Mouse (Mus musculus): ENCODE measurements at regions not wholly inside any gene's neighbourhood (a gene's known extent, or its start where the extent isn't known, plus 50 kb on each side); places are given as distances from the start of the nearest gene placed in this dataset.
"Not testable (repeated sequence)": the region's sequence is repeated elsewhere in the genome, so short reads cannot be mapped to it uniquely, and the experiment has no call there.

DNA sequence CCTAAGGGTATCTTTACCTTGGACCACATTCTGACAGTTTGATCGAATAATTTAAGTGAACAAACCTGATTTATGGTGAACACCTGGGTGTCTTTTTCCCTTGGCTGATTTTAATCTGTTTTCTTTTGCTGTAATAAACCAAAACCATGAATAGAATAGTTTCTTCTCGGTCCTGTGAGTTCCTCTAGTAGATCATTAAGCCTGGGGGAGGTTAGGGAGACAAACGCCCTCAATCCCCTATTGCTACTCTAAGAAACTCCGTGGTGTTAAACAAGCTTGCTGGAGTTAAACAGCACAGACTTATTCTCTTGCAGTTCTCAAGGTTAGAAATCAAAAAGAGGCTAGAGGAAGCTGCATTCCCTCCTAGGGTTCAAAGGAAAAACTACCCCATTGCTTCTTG, 249.5 kb upstream of the Sfrp2 start:
- no peak for ATAC-seq (replicated peaks)
- no peaks in the 10 kb centered on the region for H3K36me3 ChIP-seq
- H3K9ac ChIP-seq (replicated peaks) = no peak overlapping the region
- 77% methylated on average over 4 of the region's 4 CpGs for WGBS
- H3K9me3 ChIP-seq = no peaks in the 10 kb centered on the region
- H3K4me2 ChIP-seq (replicated peaks) = no peak overlapping the region
- H3K27ac ChIP-seq (replicated peaks) = no peak overlapping the region
- H3K4me1 ChIP-seq = peaks cover 8% of the 10 kb centered on the region
- no peak overlapping the region for H3K4me3 ChIP-seq
- no peaks in the 10 kb centered on the region for H3K27me3 ChIP-seq

DNA sequence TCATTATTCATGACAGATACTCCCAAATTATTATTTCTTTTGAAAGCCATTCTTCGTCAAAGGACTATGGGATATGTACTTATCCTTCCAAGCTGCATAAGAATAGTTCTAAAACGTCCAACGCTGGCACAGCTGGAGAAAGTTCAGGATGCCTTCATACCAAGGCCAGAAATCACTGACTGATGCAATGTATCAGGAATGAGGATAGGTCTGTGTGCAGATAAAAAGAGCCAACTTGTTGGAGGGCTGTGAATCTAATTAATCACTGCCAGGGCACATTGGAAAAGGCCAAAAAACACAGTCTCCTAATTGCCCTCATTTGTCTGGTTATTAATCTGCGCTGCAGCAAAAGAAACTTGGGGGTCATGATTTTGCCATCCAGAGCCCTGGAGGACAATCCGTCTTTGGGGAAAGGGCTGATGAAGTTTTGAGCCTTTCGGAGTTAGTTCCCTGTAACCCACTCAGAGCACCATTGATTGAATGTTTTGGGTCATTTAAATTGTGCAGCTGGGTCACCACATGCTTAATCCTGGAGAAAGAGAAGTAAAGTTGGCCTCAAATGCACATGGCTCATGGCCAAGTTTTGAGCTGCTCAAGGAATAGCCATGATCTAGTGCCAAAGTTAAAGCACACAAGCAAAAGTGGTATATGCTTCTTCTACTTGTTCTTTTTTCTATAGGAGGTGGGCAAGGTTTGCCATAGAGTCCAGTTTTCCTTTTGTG, 248.0 kb upstream of the Sfrp2 start:
- no peak overlapping the region for H3K9ac ChIP-seq (replicated peaks)
- no peaks in the 10 kb centered on the region for H3K36me3 ChIP-seq
- no peak overlapping the region for H3K4me3 ChIP-seq
- peak; percentile 35; the same call in 1 of the 2 replicates for ATAC-seq (replicated peaks)
- H3K9me3 ChIP-seq = no peaks in the 10 kb centered on the region
- H3K27ac ChIP-seq (replicated peaks) = no peak overlapping the region
- H3K4me2 ChIP-seq (replicated peaks) = no peak overlapping the region
- WGBS = 48% methylated on average over 6 of the region's 6 CpGs
- no peaks in the 10 kb centered on the region for H3K27me3 ChIP-seq
- H3K4me1 ChIP-seq = peaks cover 8% of the 10 kb centered on the region

DNA sequence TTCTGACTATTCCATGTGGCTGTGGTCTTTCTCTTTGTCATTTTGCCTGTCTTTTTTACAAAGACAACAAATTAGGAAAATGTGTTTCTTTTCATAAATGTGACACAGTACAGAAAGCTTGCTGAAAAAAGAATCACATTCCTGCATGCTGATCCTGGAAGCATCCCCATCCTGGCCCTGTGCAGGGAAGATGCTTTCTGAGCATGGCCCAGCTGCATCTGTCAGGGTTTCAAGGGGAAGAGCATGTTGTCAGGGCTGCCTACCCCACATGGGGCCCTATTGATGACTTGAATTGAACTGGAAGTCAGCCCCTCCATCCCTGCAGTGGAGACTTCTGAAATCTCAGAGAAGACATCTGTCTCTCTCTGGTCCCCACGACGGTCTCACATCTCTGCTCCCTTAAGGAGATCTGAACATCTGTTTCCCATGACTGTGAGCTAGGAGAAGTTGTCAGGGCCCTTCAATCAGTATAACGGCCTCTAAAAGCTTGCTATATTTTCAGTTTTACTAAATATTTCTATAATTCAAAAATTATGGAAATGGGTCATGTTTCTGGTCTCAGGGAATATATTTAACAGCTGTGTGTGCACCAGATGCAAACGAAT, 235.8 kb upstream of the Sfrp2 start:
- WGBS = 87% methylated on average over 4 of the region's 4 CpGs
- H3K9ac ChIP-seq (replicated peaks) = no peak overlapping the region
- H3K9me3 ChIP-seq = no peaks in the 10 kb centered on the region
- H3K27ac ChIP-seq (replicated peaks) = no peak overlapping the region
- no peak for ATAC-seq (replicated peaks)
- no peak overlapping the region for H3K4me3 ChIP-seq
- no peak overlapping the region for H3K4me2 ChIP-seq (replicated peaks)
- no peaks in the 10 kb centered on the region for H3K4me1 ChIP-seq
- no peaks in the 10 kb centered on the region for H3K36me3 ChIP-seq
- no peaks in the 10 kb centered on the region for H3K27me3 ChIP-seq

DNA sequence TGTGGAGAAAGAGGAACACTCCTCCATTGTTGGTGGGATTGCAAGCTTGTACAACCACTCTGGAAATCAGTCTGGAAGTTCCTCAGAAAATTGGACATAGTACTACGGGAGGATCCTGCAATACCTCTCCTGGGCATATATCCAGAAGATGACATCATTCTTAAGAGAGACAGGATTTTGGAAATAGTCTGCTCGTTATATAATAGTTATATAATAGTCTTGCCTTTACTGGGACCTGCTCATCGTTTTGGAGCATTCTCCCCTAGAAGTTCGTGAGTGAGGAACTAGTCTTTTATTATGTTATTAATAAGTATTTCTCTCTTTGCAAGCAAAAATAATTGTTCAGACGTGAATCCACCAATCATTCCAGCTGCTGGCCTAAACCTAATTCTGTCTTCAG, 229.5 kb upstream of the Sfrp2 start:
- not testable (repeated sequence) for H3K36me3 ChIP-seq; H3K4me3 ChIP-seq; ATAC-seq (replicated peaks); H3K27ac ChIP-seq (replicated peaks); H3K9me3 ChIP-seq; H3K27me3 ChIP-seq; H3K4me2 ChIP-seq (replicated peaks); H3K9ac ChIP-seq (replicated peaks)
- H3K4me1 ChIP-seq = peaks cover 15% of the 10 kb centered on the region
- 51% methylated on average over 5 of the region's 5 CpGs for WGBS

DNA sequence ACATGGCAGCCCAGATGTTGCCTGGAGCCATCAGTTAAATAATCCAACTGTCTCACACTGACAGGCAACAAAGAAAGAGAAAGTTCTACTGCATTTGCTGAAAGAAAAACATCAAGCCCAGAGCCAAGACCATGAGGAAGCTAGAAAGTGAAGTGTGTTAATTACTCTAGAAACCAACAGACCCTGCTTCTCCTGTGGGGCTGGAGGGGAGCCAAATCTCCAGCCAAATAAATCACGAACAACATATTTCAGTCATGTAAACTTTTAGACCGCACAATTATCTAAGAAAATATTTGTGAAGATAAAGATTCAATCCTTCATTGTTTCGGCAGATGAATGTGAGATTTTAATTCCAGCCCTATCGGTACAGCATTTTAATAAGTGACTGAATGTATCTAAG, 228.9 kb upstream of the Sfrp2 start:
- Histone ChIP-seq H3K36me3 (no peaks in the 10 kb centered on the region), H3K27me3 (no peaks in the 10 kb centered on the region), H3K4me1 (peaks cover 15% of the 10 kb centered on the region), H3K27ac (replicated peaks) (no peak overlapping the region), H3K9me3 (no peaks in the 10 kb centered on the region), H3K4me3 (no peak overlapping the region), H3K4me2 (replicated peaks) (no peak overlapping the region), H3K9ac (replicated peaks) (no peak overlapping the region)
- 59% methylated on average over 4 of the region's 4 CpGs for WGBS
- no peak for ATAC-seq (replicated peaks)

DNA sequence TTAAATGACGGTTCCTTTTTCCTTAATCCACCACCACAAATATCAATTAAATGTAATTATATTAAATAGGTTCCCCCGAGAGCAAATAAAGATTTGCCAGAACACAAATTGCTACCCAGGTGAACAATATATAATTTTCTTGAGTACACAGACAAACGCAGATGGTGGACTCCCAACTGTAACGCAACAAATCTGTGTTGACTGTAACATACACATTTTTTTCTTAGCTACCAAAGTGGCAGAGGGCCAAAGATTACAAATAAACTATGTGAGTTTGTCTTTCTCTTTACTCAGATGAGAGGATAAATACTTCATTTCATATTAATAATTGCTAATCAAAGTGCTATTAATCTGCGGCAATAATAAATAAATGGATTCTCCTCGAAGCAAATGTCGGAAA, 228.4 kb upstream of the Sfrp2 start:
- Histone ChIP-seq H3K9ac (replicated peaks) (no peak overlapping the region), H3K9me3 (no peaks in the 10 kb centered on the region), H3K27ac (replicated peaks) (no peak overlapping the region), H3K4me2 (replicated peaks) (no peak overlapping the region), H3K4me3 (no peak overlapping the region), H3K36me3 (no peaks in the 10 kb centered on the region), H3K27me3 (no peaks in the 10 kb centered on the region), H3K4me1 (peaks cover 15% of the 10 kb centered on the region)
- ATAC-seq (replicated peaks) = no peak
- 58% methylated on average over 7 of the region's 7 CpGs for WGBS

DNA sequence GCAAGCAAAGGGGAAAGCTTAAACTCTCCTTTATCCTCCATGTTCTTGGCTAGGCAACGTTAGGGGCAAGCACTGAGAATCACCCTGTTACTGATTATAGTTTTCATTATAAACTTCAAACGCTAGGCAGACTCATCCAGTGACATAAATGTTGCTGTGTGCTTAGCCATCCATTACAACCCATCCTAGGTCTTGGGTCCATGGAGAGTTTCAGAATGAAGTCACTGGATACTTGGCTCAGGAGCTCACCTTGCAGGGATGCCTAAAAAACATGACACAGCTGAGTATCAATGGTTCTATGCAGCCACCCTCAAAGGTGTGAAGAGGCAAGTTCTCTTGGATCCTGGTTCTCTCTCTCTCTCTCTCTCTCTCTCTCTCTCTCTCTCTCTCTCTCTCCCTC, 227.2 kb upstream of the Sfrp2 start:
- WGBS = 85% methylated on average over 2 of the region's 2 CpGs
- no peak overlapping the region for H3K27ac ChIP-seq (replicated peaks)
- no peak overlapping the region for H3K9ac ChIP-seq (replicated peaks)
- H3K4me1 ChIP-seq = peaks cover 15% of the 10 kb centered on the region
- no peaks in the 10 kb centered on the region for H3K9me3 ChIP-seq
- ATAC-seq (replicated peaks) = no peak
- H3K36me3 ChIP-seq = no peaks in the 10 kb centered on the region
- H3K4me3 ChIP-seq = no peak overlapping the region
- no peaks in the 10 kb centered on the region for H3K27me3 ChIP-seq
- H3K4me2 ChIP-seq (replicated peaks) = no peak overlapping the region

DNA sequence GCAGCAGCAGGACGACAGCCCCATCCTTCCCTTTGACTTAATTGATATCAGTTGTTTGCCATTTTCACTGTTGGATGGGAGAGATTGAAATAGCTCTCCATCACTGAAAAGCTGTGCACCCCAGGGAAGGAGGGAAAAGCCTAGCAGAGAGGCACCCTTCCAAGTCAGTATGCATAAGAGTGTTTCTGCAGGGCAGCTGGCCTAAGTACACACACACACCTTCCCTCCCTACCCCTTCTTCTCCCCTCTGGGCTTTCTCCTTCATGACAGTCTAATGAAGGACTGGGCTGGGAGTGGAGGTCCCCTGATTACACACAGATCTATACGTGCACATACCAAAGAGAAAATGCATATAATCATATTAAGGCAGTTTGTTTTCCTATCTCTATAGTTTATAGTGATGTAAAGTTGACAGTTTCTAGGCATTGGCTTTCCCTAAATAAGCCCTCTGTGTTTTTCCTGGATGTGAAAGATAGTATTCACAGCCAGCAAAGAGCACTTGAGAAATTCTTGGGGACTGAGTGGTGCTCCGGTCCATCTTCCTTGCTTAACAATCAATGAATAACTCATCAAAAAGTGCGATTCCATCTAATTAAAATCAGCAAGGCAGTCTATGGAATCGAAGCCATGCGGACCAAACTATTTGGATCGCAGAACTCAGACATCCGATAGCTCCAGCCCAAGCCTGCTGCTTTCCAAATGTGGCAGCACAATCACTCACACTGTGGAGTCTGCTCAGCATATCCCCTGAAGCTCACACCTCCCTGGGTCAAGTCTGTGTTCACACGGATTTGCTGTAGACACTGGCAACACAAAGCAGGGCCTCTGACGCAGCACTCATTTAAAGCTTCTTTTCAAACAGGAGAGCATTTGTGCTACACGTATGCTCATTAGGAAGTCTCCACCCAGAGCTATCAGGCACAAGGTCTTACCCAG, 224.9 kb upstream of the Sfrp2 start:
- Histone ChIP-seq H3K27me3 (no peaks in the 10 kb centered on the region), H3K4me1 (peaks cover 15% of the 10 kb centered on the region), H3K4me2 (replicated peaks) (no peak overlapping the region), H3K9ac (replicated peaks) (no peak overlapping the region), H3K4me3 (no peak overlapping the region), H3K27ac (replicated peaks) (no peak overlapping the region), H3K36me3 (no peaks in the 10 kb centered on the region), H3K9me3 (no peaks in the 10 kb centered on the region)
- 53% methylated on average over 11 of the region's 11 CpGs for WGBS
- no peak for ATAC-seq (replicated peaks)

DNA sequence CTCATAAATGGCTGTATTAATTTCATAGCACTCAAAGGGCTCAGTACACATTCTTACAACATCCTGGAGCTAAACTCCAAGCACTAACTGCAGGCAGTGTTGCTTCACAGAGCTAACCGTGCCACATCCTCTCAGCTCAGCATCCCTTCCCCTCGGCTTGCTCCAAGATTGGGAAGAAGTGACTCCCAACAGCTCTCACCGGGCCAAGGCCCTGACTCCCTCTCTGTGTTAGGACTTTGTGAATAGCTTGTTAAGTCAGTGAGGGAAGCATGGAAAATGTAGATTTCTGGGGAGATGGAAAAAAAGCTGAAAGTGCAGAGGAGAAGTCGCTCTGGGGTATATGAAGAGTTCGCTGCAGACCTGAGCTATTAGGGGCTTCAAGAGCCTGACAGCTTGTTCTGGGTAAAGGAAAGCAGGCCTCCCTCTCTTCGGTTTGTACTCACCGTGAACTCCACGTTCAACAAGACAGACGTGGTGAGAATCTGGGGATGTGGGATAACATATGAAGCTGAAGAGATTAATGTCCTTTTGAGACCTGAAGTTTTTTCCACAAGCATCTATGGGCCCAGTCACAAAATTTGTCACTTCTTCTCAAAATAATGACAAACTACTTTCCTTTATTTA, 213.5 kb upstream of the Sfrp2 start:
- H3K4me2 ChIP-seq (replicated peaks) = no peak overlapping the region
- H3K9ac ChIP-seq (replicated peaks) = no peak overlapping the region
- H3K4me3 ChIP-seq = no peak overlapping the region
- no peaks in the 10 kb centered on the region for H3K36me3 ChIP-seq
- H3K27me3 ChIP-seq = no peaks in the 10 kb centered on the region
- WGBS = 88% methylated on average over 9 of the region's 9 CpGs
- ATAC-seq (replicated peaks) = no peak
- no peak overlapping the region for H3K27ac ChIP-seq (replicated peaks)
- H3K4me1 ChIP-seq = no peaks in the 10 kb centered on the region
- H3K9me3 ChIP-seq = no peaks in the 10 kb centered on the region

DNA sequence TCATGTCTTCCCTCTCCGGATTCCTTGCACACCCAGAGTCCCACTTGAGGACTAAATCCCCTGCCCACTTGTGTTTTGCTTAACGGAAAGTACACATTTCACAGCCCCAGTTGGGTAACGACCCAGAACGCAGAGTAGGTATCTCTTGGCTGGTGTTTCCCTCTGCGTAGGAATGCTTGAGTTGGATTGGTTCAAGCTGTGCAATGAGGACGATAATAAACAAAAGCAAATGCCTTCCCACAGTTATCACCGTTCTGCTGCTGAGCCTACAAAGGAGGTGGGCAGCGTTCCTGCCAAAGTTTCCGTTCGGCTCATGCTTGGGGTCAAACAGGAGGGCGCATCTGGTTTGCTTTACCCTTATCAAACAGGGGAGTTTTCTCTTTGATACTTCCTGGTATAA, 212.3 kb upstream of the Sfrp2 start:
- Histone ChIP-seq H3K9ac (replicated peaks) (no peak overlapping the region), H3K27ac (replicated peaks) (no peak overlapping the region), H3K4me1 (no peaks in the 10 kb centered on the region), H3K36me3 (no peaks in the 10 kb centered on the region), H3K4me2 (replicated peaks) (no peak overlapping the region), H3K27me3 (no peaks in the 10 kb centered on the region), H3K4me3 (no peak overlapping the region), H3K9me3 (no peaks in the 10 kb centered on the region)
- 81% methylated on average over 11 of the region's 11 CpGs for WGBS
- no peak for ATAC-seq (replicated peaks)

DNA sequence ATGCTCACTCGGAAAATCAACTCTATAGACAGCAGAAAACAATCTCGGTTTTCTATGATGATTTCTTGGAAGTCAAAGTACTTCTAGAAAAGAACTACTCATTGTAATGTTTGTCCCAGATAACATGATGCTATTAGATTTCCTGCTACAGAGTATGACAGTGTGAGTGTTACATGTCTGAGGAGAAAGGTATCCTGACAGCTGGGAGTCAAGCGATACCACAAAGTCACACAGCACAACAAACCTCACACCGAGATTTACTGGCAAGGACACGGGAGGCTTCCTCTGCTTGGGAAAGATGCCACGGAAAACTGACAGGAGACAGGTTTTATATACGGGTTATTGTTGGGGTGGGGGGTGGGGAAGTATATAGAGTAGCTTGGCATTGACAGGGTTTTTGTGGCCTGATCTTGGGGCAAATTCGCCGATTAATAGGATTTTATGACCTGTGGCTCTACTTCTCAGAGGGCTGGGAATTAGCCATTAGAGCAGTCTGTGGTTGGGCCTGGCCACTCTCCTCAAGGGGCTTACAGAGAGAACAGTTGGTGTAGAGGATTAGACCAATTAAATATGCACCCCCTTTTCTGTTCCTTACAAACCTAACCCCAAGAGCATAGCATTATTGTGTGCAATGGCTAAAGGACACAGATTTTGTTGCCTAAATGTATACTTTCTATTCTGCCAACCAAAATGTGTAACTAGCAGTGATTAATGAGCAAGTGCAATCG, 209.2 kb upstream of the Sfrp2 start:
- H3K27me3 ChIP-seq = no peaks in the 10 kb centered on the region
- H3K27ac ChIP-seq (replicated peaks) = no peak overlapping the region
- no peaks in the 10 kb centered on the region for H3K36me3 ChIP-seq
- no peaks in the 10 kb centered on the region for H3K9me3 ChIP-seq
- H3K9ac ChIP-seq (replicated peaks) = no peak overlapping the region
- no peak overlapping the region for H3K4me2 ChIP-seq (replicated peaks)
- no peaks in the 10 kb centered on the region for H3K4me1 ChIP-seq
- ATAC-seq (replicated peaks) = no peak
- no peak overlapping the region for H3K4me3 ChIP-seq
- 69% methylated on average over 10 of the region's 10 CpGs for WGBS
